Mouse (Mus musculus) small intestine, adult 2 months (tissue): ENCODE measurements around the gene Srf. TPM values are rescaled to one million over a fixed set of nuclear protein-coding genes. Genes with fewer than 3 reads are reported as not detected.
"Not testable (repeated sequence)": the region's sequence is repeated elsewhere in the genome, so short reads cannot be mapped to it uniquely, and the experiment has no call there.

Experiments
- H3K27ac ChIP-seq: fragments of 200-500 bp; 2 replicates; pipeline ENCODE4 v1.5.1; 2012; ENCODE audit warnings: low read depth, low read length, control low read depth, inconsistent platforms; ENCODE audit not compliant: insufficient read depth
- H3K27me3 ChIP-seq: fragments of 200-500 bp; 2 replicates; pipeline ENCODE4 v1.6.1; 2012; ENCODE audit warnings: mild to moderate bottlenecking, moderate library complexity, low read length, inconsistent platforms; ENCODE audit not compliant: control insufficient read depth, insufficient read depth
- H3K36me3 ChIP-seq: fragments of 200-500 bp; 2 replicates; pipeline ENCODE4 v1.6.1; 2012; ENCODE audit warnings: mild to moderate bottlenecking, low read length, control low read depth, inconsistent platforms; ENCODE audit not compliant: control insufficient read depth, insufficient read depth
- H3K4me1 ChIP-seq: fragments of 200-500 bp; 2 replicates; pipeline ENCODE4 v1.6.1; 2012; ENCODE audit warnings: low read length, inconsistent platforms, mixed read lengths; ENCODE audit not compliant: control insufficient read depth, insufficient read depth, insufficient read length
- H3K4me3 ChIP-seq: fragments of 200-500 bp; 2 replicates; pipeline ENCODE4 v1.5.1; 2012; ENCODE audit warnings: low read depth, mild to moderate bottlenecking, control low read depth, inconsistent platforms, low read length, moderate library complexity
- CTCF ChIP-seq: fragments of 200-500 bp; IDR thresholded peaks from 2 replicates; pipeline ENCODE4 v1.5.1; 2012; ENCODE audit warnings: low read depth, mild to moderate bottlenecking, control low read depth, inconsistent platforms, low read length, moderate library complexity, mixed read lengths; ENCODE audit not compliant: insufficient replicate concordance, insufficient read length; ENCODE audit errors: extremely low read depth
- POLR2A ChIP-seq: fragments of 200-500 bp; IDR thresholded peaks from 2 replicates; pipeline ENCODE4 v1.6.1; 2012; ENCODE audit warnings: low read depth, mild to moderate bottlenecking, control low read depth, inconsistent platforms, low read length, moderate library complexity
- WGBS: fragments of 180-500 bp; shearing (Covaris S2); methylation state at CpG from one replicate; pipeline ENCODE4 v1.1.7; 2018; 5-methylcytosine and 5-hydroxymethylcytosine counted together
- polyA plus RNA-seq: library from polyadenylated mRNA; depleted of rRNA; stranded (reverse); fragments of >200 nt; gene quantifications from 2 replicates; pipeline ENCODE4 v1.2.3, GENCODE M21; 2012

Srf gene
- polyA plus RNA-seq, 1 experiment: 183 TPM

- WGBS: 51% methylated on average over 9 of the region's 9 CpGs
- no peaks in the 10 kb centered on the region for H3K36me3 ChIP-seq
- no peak overlapping the region for H3K27ac ChIP-seq
- H3K27me3 ChIP-seq: no peaks in the 10 kb centered on the region
- no peak overlapping the region for H3K4me3 ChIP-seq
- no peak for TF ChIP-seq POLR2A
- TF ChIP-seq CTCF: no peak
- no peaks in the 10 kb centered on the region; the same call in none of the 2 replicates for H3K4me1 ChIP-seq
Observed at GRCm38 (mm10) chr17:46588173-46588572, 32.2 kb upstream of the Srf start.

GRCm38 (mm10) chr17:46586327-46586726, 30.4 kb upstream of the Srf start:
- no peaks in the 10 kb centered on the region for H3K27me3 ChIP-seq
- no peak for TF ChIP-seq CTCF
- TF ChIP-seq POLR2A: no peak
- H3K4me1 ChIP-seq: no peaks in the 10 kb centered on the region
- H3K36me3 ChIP-seq: no peaks in the 10 kb centered on the region
- WGBS: 84% methylated on average over 8 of the region's 8 CpGs
- H3K4me3 ChIP-seq: no peak overlapping the region
- H3K27ac ChIP-seq: no peak overlapping the region

GRCm38 (mm10) chr17:46578650-46579049, 22.7 kb upstream of the Srf start:
- 78% methylated on average over 5 of the region's 5 CpGs for WGBS
- H3K4me1 ChIP-seq: no peaks in the 10 kb centered on the region
- H3K36me3 ChIP-seq: no peaks in the 10 kb centered on the region
- no peak overlapping the region for H3K27ac ChIP-seq
- no peak for TF ChIP-seq POLR2A
- no peaks in the 10 kb centered on the region for H3K27me3 ChIP-seq
- no peak overlapping the region for H3K4me3 ChIP-seq

GRCm38 (mm10) chr17:46576070-46576469, 20.1 kb upstream of the Srf start:
- no peak overlapping the region for H3K27ac ChIP-seq
- WGBS: 75% methylated on average over 13 of the region's 13 CpGs
- H3K27me3 ChIP-seq: no peaks in the 10 kb centered on the region
- no peaks in the 10 kb centered on the region for H3K4me1 ChIP-seq
- TF ChIP-seq POLR2A (no peak), CTCF (peak; percentile 46; the same call in 1 of the 2 replicates)
- no peaks in the 10 kb centered on the region for H3K36me3 ChIP-seq
- H3K4me3 ChIP-seq: no peak overlapping the region

DNA sequence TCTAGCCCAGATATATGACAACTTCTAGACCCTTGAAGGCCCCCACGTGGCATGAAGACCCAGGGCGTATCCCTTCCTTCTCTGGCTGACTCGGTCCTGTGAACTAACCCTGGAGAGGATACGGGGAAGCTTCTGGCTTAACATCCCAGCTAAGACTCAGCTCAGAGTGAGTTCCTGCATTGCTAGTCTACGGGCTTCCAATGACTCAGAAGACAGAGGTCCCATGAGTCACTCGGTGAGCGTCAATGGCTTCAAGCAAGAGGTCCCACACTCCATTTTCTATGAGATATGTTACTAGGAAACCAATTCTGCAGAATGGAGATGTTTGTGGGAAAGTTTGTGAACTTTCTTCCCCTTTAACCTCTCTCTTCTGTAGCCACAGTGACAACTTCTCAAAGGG, 18.6 kb upstream of the Srf start:
- Histone ChIP-seq H3K4me1 (no peaks in the 10 kb centered on the region), H3K4me3 (no peak overlapping the region), H3K27ac (no peak overlapping the region), H3K36me3 (no peaks in the 10 kb centered on the region), H3K27me3 (no peaks in the 10 kb centered on the region)
- TF ChIP-seq CTCF: no peak
- TF ChIP-seq POLR2A: no peak
- WGBS: 87% methylated on average over 7 of the region's 7 CpGs

DNA sequence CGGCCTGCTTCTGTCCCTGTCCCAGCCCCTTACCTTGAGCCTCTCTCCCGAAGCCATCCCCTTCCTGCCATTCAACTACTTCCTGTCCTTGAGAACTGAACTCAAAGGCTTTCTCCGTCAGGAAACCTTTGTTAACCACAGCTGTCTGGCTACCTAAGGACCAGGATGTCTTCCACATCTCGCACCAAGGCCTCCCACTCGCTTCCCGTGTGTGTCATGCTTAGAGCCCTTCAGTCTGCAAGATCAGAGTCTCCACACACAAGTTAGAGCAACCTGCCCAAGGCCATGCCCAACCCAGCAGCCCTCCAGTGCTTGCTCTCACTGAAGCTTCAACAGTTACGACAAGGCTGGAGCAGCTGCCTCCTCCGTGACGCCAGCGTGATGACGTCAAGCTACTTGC, 15.0 kb upstream of the Srf start:
- H3K27ac ChIP-seq: no peak overlapping the region
- no peak for TF ChIP-seq CTCF
- TF ChIP-seq POLR2A: no peak
- no peaks in the 10 kb centered on the region; the same call in 1 of the 2 replicates for H3K36me3 ChIP-seq
- H3K27me3 ChIP-seq: no peaks in the 10 kb centered on the region
- WGBS: 85% methylated on average over 11 of the region's 11 CpGs
- H3K4me3 ChIP-seq: no peak overlapping the region
- no peaks in the 10 kb centered on the region for H3K4me1 ChIP-seq

- H3K36me3 ChIP-seq: no peaks in the 10 kb centered on the region
- H3K4me1 ChIP-seq: peaks cover 2% of the 10 kb centered on the region; the same call in 1 of the 2 replicates
- no peak for TF ChIP-seq POLR2A
- no peak for TF ChIP-seq CTCF
- no peaks in the 10 kb centered on the region for H3K27me3 ChIP-seq
- no peak overlapping the region for H3K4me3 ChIP-seq
- peak overlapping the region; percentile 13; the same call in 1 of the 2 replicates for H3K27ac ChIP-seq
- WGBS: 43% methylated on average over 6 of the region's 6 CpGs
Observed at GRCm38 (mm10) chr17:46559146-46559545, 3.2 kb upstream of the Srf start.

- peaks cover 9% of the 10 kb centered on the region for H3K4me1 ChIP-seq
- TF ChIP-seq POLR2A (no peak), CTCF (no peak)
- H3K27me3 ChIP-seq: no peaks in the 10 kb centered on the region
- no peaks in the 10 kb centered on the region for H3K36me3 ChIP-seq
- 87% methylated on average over 5 of the region's 5 CpGs for WGBS
- no peak overlapping the region for H3K4me3 ChIP-seq
- H3K27ac ChIP-seq: peak overlapping the region; percentile 31; the same call in 1 of the 2 replicates
Observed at GRCm38 (mm10) chr17:46558151-46558550, 2.2 kb upstream of the Srf start.

DNA sequence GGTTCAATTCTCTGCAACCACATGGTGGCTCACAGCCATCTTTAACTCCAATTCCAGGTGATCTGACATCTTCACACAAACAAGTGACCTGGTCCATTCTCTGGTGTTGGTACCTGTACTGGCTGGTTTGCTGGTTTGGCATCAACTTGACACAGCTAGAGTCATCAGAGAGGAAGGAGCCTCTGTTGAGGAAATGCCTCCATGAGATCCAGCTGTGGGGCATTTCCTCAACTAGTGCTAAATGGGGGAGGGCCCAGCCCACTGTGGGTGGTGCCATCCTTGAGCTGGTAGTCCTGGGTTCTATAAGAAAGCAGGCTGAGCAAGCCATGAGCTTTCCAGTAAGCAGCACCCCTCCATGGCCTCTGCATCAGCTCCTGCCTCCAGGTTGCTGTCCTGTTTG, 1.3 kb upstream of the Srf start:
- H3K4me1 ChIP-seq: peaks cover 11% of the 10 kb centered on the region
- not testable (repeated sequence) for H3K4me3 ChIP-seq, H3K36me3 ChIP-seq, H3K27me3 ChIP-seq
- peak overlapping the region; percentile 49 for H3K27ac ChIP-seq
